Mouse (Mus musculus): ENCODE results near the gene Ccdc71. TPM values are rescaled to one million over a fixed set of nuclear protein-coding genes. Genes with fewer than 3 reads are reported as not detected.

Ccdc71 gene
- polyA plus RNA-seq (2012; rRNA removed), result 24.5 and 25.9 TPM in 2 replicates

- DNase-seq (ENCODE audit: low spot score), result peak; percentile 70
Observed at GRCm38 (mm10) chr9:108460319-108461178, at the start of gene Ccdc71. TSS of gene Ccdc71 (plus strand) at chr9:108460527.

DNA sequence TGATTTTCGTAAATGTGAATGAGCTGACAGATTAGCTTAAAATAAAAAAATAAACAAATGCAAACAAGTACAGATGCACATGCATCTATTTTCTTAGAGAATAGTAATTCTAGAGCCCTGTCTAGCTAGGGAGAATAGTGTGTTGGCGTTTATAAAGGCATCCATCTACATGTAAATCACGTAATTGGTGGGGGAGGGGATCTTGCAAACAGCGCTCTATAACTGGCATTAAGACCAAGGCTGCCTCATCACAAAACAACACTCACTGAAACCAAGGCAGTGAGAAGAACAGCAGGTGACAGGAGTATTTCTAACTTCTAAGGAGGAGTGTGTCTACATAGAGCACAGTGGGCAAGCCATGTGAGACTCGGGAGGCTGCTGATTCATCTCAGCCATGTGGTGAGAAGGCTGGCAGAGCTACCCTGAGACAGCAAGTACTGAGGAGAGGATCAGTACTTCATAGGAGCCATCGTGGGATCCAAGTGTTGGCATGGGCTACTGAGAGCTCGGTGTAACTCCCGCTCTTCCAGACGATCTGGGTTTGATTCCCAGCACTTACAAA lies 48.9 kb upstream of the Ccdc71 start:
- DNase-seq (ENCODE audit: low spot score), result no peak

DNA sequence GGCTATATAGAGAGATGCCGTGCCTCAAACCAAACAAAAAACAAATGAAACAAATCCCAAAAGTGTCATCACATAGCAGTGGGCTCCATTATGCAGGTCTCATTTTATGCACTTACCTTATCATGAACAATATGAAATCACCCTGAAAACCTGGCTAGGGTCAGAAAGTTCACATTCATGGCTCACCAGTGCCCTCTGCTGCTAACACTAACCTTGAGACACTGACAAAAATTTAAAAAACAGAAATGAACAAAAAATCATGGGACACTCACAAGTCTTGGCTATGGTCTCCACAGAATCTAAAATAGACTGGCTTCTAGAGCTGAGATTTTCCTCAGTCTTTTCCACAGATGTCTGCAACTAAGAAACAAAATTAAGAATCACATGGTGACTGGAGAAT lies 48.1 kb upstream of the Ccdc71 start:
- no peak for DNase-seq (ENCODE audit: low spot score)

DNA sequence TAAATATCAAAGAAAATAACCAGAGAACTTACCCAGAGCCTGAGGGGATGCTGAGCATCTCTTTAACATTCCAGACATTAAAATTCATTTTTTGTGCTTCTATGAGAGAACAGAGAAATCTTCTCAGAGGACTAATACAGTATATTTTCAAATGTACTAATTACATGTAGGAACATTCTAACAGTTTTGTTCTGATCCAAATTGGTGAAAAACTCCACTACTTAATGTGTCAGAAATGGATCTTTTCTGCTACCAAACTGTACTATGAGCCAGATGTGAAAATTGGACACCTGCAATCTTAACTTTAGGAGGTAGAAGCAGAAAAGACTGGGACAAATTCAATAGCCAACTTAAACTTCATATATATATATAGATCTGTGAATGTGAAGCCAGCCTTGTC lies 31.9 kb upstream of the Ccdc71 start, which contains the start of gene Ccdc36:
Gene Ccdc36 (minus strand): TSS at position 101 of the 400 bp plus-strand sequence.
- no peak for DNase-seq (ENCODE audit: low spot score)

DNA sequence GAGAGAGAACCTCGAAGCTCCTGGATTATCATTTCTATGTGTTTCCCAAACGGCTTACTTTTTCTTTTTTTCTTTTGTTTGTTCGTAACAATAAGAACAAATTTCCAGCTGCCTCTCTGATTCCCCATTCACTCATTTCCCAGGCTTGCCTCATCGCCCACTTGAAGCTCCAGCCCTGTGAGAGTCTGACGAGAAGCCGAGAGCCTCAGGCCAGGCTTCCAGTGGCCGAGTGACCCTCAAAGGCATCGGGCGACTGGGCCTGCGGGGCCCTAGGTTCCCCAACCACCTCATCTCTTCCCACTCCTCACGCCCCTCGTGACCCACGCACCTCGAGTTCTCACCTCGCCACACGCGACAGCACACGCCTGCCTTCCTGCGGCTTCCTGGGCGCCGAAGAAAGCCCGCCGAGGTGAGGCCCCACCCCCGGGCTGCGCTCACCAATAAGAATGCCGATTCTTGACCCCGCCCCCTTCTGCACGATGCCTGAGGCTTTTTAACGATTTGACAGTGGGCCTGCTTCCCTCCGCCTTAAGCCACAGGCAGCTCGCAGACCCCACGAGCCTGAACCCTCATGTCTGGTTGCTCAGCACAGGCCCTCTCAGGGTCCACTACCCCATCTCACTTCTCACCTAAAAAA lies 28.8 kb upstream of the Ccdc71 start:
- no peak for DNase-seq (ENCODE audit: low spot score)

- DNase-seq (ENCODE audit: low spot score), result no peak
Observed at GRCm38 (mm10) chr9:108436182-108436581, 24.1 kb upstream of the Ccdc71 start, which contains the start of gene BC048562. TSS of gene BC048562 (plus strand) at chr9:108436482.

- DNase-seq (ENCODE audit: low spot score), result no peak
Observed at GRCm38 (mm10) chr9:108439176-108439575, 21.2 kb upstream of the Ccdc71 start.

DNA sequence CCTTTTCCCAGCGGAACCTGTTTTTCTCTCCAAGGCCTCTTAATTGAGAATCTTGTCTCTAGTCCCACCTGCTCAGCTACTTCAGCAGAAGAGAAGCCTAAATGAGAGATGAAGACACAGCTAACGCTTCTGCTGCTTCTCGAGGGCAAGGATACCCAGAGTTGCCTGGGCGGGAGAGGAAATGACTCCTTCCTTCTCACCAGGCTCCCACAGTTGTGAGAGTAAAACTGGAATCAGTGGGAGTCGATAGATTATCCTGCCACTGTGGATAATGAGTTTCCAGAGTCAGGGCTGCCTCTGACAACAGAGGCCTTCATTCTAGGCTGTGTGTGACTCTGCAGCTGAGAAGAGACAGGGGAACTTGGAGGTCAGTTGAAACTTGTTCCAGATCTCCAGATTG lies 19.8 kb upstream of the Ccdc71 start:
- DNase-seq (ENCODE audit: low spot score), result no peak

DNA sequence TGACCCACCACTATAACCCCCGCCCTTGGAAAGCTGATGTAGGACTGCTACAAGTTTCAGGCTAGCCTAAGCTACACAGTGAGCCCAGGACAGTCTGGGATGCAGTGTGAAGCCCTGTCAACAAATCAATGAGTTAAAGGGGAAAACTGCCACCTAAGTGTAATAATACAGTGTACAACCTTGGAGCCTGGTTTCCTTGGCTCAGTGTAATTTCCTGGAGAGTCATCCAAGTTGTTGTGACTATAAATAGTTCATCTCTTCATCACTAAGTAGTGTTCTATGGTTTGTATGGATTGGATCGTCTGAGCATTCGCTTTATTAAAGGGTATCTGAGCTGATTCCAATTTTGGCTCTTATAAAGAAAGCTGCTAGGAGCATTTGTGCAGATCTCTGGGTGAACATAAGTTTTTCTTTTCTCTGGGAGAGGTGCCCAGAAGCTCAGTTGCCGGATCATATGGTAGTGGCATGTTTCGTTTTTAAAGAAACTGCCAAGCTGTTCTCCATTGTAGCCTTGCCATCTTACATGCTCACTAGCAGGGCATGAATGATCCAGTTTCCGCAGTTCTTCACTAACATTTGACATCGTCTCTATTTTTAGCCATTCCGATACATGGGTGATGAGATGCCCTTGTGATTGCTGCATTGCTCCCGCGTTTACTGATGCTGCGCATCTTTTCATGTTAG lies 18.9 kb upstream of the Ccdc71 start:
- no peak for DNase-seq (ENCODE audit: low spot score)

- no peak for DNase-seq (ENCODE audit: low spot score)
Observed at GRCm38 (mm10) chr9:108445125-108445524, 15.2 kb upstream of the Ccdc71 start.

DNA sequence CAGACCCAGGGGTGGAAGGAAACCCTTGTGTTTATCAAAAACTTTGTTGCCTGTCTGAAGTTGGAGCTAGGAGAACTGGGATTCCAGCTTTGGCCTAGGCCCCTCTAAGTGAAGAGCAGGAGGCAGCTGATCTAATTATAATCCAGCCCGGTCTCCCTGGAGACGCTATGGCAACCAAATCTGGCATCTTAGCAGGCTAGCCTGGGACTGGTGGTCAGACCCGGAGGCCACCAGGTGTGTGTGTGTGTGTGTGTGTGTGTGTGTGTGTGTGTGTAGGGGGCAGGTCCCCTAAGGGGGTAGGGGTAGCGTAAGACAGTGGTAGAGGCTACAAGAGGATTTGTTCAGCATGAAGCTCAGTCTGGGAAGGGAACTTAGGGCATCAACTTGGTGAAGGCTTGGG lies 10.5 kb upstream of the Ccdc71 start:
- no peak for DNase-seq (ENCODE audit: low spot score)

DNA sequence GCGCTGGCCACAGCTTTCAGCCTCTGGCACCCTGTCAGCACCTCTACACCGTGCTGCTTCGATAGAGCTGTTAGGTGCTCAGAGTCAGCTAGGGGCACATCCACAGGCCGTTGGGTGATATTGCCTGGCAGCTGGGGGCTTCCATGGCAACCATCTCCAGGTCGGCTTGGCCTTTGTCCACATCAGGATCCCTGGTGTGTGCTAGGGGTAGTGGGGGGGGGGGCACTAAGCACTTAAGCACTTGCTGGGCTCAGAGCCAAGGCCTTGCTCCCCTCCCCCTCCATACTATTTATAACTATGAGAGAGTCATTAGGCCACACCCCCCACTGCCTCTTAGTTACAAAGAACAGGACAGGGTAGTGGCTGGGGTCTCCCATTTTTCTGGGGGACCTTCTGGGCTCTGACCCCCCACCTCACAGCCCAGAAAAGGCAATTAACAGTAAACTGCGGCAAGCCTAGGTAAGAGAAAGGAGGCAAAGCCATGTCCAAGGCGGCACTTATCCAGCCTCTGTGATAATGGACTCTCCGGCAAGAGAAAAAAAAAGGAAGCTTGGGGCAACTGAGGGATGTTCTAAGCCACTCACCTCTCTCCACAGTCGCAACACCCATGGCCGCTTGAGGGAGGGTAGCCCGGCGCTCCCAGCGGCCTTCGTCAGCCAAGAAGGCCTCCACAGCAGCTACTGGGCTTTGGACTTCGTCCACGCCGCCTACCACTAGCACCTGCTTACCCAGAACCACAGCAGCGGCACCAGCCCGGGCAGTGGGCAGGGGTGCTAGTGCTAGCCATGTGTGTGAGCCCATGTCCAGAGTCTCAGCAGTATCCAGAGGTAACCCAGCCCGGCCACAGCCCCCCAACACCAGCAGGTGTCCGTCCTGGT lies 9.8 kb upstream of the Ccdc71 start:
- no peak for DNase-seq (ENCODE audit: low spot score)

GRCm38 (mm10) chr9:108451170-108451493 lies 9.2 kb upstream of the Ccdc71 start:
- no peak for DNase-seq (ENCODE audit: low spot score)

DNA sequence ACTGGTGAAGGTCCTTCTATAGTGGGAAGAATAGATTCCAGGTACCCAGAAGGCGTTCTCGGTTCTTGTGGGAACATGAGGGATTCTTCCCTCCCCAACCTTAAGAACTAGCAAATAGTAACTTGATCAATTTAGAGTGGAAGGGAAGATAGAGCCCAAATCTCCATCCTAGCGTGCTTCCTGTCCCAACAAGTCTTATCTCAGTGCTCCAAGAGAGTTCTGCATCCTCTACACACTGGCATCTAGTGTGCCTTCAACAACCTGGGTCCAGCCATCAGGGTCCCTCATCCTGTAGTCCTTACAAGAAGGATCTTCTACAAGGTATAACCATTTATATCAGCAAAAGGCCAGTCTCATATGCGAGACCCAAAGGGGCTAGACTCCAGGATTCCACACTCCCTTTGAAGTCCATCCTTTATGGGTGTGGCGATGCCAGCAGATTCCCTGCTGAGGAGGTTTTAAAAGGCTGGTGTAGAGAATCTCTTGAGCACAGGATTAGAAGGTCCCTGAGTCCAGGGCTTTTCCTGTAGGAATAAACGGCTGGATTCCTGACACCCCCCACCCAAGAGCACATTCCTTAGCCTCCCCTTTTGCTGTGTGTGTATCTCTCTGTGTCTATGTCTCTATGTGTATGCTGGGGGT lies 8.7 kb upstream of the Ccdc71 start:
- DNase-seq (ENCODE audit: low spot score), result no peak

- DNase-seq (ENCODE audit: low spot score), result peak; percentile 80
Observed at GRCm38 (mm10) chr9:108452291-108452906, 7.9 kb upstream of the Ccdc71 start.

DNA sequence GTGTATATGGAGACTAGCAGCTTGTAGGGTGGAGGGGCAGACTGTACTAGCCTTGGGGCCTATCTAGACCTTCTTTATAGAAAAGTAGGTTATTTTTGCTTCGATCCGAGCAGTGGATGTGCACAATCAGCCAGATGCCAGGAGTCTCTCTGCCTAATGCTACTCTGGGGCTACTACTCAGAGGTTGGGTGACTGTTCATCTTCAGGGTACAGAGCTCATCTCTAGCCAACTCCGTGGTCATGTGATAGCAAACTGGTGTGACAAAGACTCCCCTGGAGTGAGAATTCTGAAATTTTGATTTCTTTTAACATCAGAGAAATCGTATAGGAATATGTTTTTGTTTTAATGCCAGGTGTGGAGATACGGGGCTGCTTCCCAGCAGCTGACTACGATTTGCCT lies 7.4 kb upstream of the Ccdc71 start:
- DNase-seq (ENCODE audit: low spot score), result no peak

GRCm38 (mm10) chr9:108453458-108453857 lies 6.9 kb upstream of the Ccdc71 start:
- DNase-seq (ENCODE audit: low spot score), result no peak

GRCm38 (mm10) chr9:108454429-108454828 lies 5.9 kb upstream of the Ccdc71 start:
- DNase-seq (ENCODE audit: low spot score), result no peak

- DNase-seq (ENCODE audit: low spot score), result no peak
Observed at GRCm38 (mm10) chr9:108455747-108456571, 4.4 kb upstream of the Ccdc71 start.
